Mouse (Mus musculus): Measurements from ENCODE around the gene Maml2.

The Maml2 gene

DNA sequence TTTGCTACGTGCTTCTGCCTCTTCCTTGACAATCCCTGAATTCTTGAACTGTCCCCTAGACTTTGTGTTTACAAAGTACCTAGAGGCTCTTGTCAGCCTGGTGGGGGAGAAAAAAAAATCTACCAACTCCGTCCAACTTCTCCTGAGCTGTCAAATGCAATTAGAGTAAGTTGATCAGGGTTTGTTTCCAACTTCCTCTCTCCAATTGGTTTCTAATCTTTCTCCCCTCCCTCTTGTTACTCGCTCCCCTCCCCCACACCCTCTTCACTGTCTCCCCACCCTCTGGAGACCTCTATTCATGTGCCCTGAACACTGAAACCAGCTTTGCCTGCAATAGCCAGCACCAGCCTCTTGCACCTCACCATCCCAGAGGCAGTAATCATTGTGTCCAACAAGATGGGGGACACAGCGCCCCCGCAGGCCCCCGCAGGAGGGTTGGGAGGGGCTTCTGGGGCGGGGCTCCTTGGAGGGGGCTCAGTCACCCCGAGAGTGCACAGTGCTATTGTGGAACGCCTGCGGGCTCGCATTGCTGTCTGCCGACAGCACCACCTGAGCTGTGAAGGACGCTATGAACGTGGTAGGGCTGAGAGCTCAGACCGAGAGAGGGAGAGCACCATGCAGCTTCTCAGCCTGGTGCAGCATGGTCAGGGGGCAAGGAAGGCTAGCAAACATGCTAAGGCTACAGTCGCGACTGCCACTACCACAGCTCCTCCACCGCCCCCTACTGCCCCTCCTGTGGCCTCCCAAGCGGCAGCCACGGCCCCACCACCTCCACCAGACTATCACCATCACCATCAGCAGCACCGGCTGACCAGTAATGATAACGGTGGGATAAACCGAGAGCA is at the start of gene Maml2:
TSS of gene Maml2 (plus strand) at position 290 of the 845 bp plus-strand sequence.
- H3K36me3 ChIP-seq (ENCODE audit: insufficient read depth, low read length): no peaks in the 10 kb centered on the region
- no peaks in the 10 kb centered on the region for H3K9me3 ChIP-seq (ENCODE audit: low read length)
- TF ChIP-seq CTCF (conservative IDR thresholded peaks at IDR 0.05; ENCODE audit: low read length) (no peak), NANOG (IDR thresholded peaks at IDR 0.05; ENCODE audit: borderline replicate concordance, low read length) (no peak), POU5F1 (IDR thresholded peaks at IDR 0.05; ENCODE audit: borderline replicate concordance, low read length) (no peak)
- peaks cover 28% of the 10 kb centered on the region for H3K4me1 ChIP-seq (replicated peaks; ENCODE audit: low read depth, low read length)
- H3K4me3 ChIP-seq (replicated peaks; ENCODE audit: low read length): peak within 1 kb of the TSS; percentile 67
- peaks cover 71% of the 10 kb centered on the region for H3K27me3 ChIP-seq (ENCODE audit: insufficient read depth, low read length)

DNA sequence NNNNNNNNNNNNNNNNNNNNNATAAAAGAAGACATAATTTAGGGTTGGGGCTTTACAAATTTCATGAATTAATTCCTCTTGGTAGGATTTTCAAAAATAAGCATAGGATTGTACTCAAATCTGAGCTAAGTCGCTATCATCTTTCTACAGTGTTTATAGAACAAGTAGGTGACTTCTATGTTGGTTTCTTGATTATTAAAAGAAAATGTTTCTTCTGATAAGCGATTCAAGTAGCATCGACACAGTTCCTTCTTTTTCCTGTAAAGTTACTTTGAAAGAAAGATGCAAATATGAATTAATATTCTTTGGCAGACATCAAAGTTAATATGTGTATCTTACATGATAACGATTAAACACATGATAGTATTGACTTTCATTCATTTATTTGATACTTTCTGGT is 49.7 kb upstream of the Maml2 start:
- Histone ChIP-seq H3K4me3 (replicated peaks; ENCODE audit: low read length) (no peak overlapping the region), H3K36me3 (ENCODE audit: insufficient read depth, low read length) (no peaks in the 10 kb centered on the region), H3K4me1 (replicated peaks; ENCODE audit: low read depth, low read length) (peaks cover 21% of the 10 kb centered on the region), H3K27me3 (ENCODE audit: insufficient read depth, low read length) (no peaks in the 10 kb centered on the region), H3K9me3 (ENCODE audit: low read length) (no peaks in the 10 kb centered on the region)
- TF ChIP-seq NANOG (IDR thresholded peaks at IDR 0.05; ENCODE audit: borderline replicate concordance, low read length) (no peak), POU5F1 (IDR thresholded peaks at IDR 0.05; ENCODE audit: borderline replicate concordance, low read length) (no peak), CTCF (conservative IDR thresholded peaks at IDR 0.05; ENCODE audit: low read length) (no peak)

DNA sequence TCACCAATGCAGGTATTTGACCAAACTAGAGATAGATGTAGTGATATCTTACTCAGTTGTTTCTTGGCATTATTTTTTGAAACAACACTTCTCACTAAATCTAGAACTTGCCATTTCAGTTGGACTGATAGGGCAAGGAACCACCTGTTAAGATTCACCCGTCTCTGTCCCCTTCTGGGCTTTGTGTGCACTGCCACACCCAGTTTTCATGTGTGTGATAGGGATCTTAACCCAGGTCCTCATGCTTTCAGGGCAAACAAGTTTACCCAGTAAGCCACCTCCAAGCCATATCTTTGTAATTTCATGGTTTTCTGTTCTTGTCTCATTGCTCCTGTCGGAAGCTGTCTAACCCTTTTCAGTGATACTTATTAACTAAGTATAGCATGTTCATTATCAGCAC is 46.5 kb upstream of the Maml2 start:
- no peaks in the 10 kb centered on the region for H3K9me3 ChIP-seq (ENCODE audit: low read length)
- no peaks in the 10 kb centered on the region for H3K36me3 ChIP-seq (ENCODE audit: insufficient read depth, low read length)
- no peak overlapping the region for H3K4me3 ChIP-seq (replicated peaks; ENCODE audit: low read length)
- peaks cover 9% of the 10 kb centered on the region for H3K4me1 ChIP-seq (replicated peaks; ENCODE audit: low read depth, low read length)
- H3K27me3 ChIP-seq (ENCODE audit: insufficient read depth, low read length): no peaks in the 10 kb centered on the region
- TF ChIP-seq NANOG (IDR thresholded peaks at IDR 0.05; ENCODE audit: borderline replicate concordance, low read length) (no peak), CTCF (conservative IDR thresholded peaks at IDR 0.05; ENCODE audit: low read length) (no peak), POU5F1 (IDR thresholded peaks at IDR 0.05; ENCODE audit: borderline replicate concordance, low read length) (no peak)

DNA sequence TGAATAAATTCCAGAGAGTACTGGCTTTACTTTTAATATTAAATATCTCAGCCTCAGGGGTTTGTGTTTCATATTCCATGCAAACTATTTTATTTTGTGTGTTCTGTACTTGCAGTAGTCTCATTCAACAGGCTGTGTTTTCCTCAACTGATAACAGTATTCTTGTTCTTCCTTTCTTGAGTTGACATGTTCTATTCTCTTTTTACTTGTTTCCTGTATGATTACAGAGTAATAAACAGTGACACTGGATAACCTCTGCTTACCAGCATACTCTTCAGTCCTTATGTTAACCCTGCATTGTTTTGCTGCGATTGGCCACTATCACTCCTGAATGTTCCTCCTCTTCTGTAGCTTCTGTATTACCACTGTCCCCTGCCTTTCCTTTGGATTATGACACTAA is 41.0 kb upstream of the Maml2 start:
- TF ChIP-seq POU5F1 (IDR thresholded peaks at IDR 0.05; ENCODE audit: borderline replicate concordance, low read length): no peak
- TF ChIP-seq NANOG (IDR thresholded peaks at IDR 0.05; ENCODE audit: borderline replicate concordance, low read length): no peak
- TF ChIP-seq CTCF (conservative IDR thresholded peaks at IDR 0.05; ENCODE audit: low read length): no peak
- no peaks in the 10 kb centered on the region for H3K4me1 ChIP-seq (replicated peaks; ENCODE audit: low read depth, low read length)
- no peaks in the 10 kb centered on the region for H3K36me3 ChIP-seq (ENCODE audit: insufficient read depth, low read length)
- no peak overlapping the region for H3K4me3 ChIP-seq (replicated peaks; ENCODE audit: low read length)
- no peaks in the 10 kb centered on the region for H3K9me3 ChIP-seq (ENCODE audit: low read length)
- no peaks in the 10 kb centered on the region for H3K27me3 ChIP-seq (ENCODE audit: insufficient read depth, low read length)

DNA sequence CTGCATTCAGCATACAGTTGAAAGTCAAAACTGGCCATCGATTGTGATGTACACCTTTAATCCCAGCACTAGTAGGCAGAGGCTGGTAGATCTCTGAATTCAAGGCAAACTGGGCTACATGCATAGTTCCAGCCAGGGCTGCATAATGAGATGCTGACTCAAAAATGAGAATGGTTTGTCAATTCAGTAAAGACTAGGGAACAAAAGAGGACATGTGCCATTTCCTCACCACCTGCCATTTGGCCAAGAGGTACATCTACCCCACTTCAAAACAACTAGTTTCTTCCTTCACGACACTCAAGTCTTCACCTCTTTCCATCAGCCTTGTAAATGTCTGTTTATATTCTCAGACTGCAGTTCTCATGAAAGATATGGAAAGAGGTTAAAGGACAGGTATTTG is 39.6 kb upstream of the Maml2 start:
- TF ChIP-seq NANOG (IDR thresholded peaks at IDR 0.05; ENCODE audit: borderline replicate concordance, low read length) (no peak), CTCF (conservative IDR thresholded peaks at IDR 0.05; ENCODE audit: low read length) (no peak), POU5F1 (IDR thresholded peaks at IDR 0.05; ENCODE audit: borderline replicate concordance, low read length) (no peak)
- H3K4me3 ChIP-seq (replicated peaks; ENCODE audit: low read length): no peak overlapping the region
- H3K9me3 ChIP-seq (ENCODE audit: low read length): no peaks in the 10 kb centered on the region

DNA sequence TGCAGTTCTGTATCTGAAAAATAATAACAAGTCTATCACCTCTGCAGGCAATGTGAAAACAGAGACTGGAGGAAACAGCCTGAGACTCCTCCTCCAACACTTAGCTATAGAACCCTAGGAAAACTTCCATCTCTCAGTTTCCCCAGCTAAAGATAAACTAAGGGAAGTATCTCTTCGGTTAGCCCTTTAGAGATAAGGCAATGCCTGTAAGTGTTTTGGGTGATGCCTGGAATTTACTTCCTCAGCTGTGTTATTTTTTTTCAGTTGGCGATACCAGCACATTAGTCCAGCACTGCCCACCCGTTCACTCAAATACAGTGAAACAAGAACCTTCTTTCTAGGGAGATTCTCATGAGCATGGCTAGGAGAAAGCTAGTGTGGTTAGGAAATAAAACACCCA is 36.8 kb upstream of the Maml2 start:
- H3K4me3 ChIP-seq (replicated peaks; ENCODE audit: low read length): no peak overlapping the region
- no peaks in the 10 kb centered on the region for H3K9me3 ChIP-seq (ENCODE audit: low read length)
- TF ChIP-seq NANOG (IDR thresholded peaks at IDR 0.05; ENCODE audit: borderline replicate concordance, low read length) (no peak), POU5F1 (IDR thresholded peaks at IDR 0.05; ENCODE audit: borderline replicate concordance, low read length) (no peak), CTCF (conservative IDR thresholded peaks at IDR 0.05; ENCODE audit: low read length) (no peak)
- no peaks in the 10 kb centered on the region for H3K27me3 ChIP-seq (ENCODE audit: insufficient read depth, low read length)
- no peaks in the 10 kb centered on the region for H3K36me3 ChIP-seq (ENCODE audit: insufficient read depth, low read length)
- H3K4me1 ChIP-seq (replicated peaks; ENCODE audit: low read depth, low read length): peaks cover 11% of the 10 kb centered on the region

More for the DNA sequence above, 39.6 kb upstream of the Maml2 start:
- no peaks in the 10 kb centered on the region for H3K4me1 ChIP-seq (replicated peaks; ENCODE audit: low read depth, low read length)
- no peaks in the 10 kb centered on the region for H3K27me3 ChIP-seq (ENCODE audit: insufficient read depth, low read length)
- no peaks in the 10 kb centered on the region for H3K36me3 ChIP-seq (ENCODE audit: insufficient read depth, low read length)

DNA sequence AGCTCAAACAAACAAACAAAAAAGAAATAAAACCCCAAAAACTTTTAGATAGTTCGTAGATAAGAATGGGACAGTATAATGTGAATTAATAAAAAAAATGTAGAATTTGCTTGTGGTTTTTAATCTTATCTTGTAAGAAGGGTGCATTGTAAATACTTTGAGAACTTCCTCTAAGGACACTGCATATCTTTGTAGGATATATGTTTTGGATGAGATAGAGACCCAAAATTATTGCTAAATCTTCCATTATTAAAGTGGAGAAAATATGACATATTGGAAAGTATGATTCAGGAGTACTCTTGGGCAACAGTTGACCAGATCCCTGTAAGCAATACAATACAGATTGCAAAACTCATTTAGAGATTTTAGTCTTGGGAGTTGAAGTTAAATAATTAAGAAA is 24.5 kb upstream of the Maml2 start:
- Histone ChIP-seq H3K27me3 (ENCODE audit: insufficient read depth, low read length) (no peaks in the 10 kb centered on the region), H3K9me3 (ENCODE audit: low read length) (no peaks in the 10 kb centered on the region)
- TF ChIP-seq CTCF (conservative IDR thresholded peaks at IDR 0.05; ENCODE audit: low read length) (no peak), NANOG (IDR thresholded peaks at IDR 0.05; ENCODE audit: borderline replicate concordance, low read length) (no peak), POU5F1 (IDR thresholded peaks at IDR 0.05; ENCODE audit: borderline replicate concordance, low read length) (no peak)

DNA sequence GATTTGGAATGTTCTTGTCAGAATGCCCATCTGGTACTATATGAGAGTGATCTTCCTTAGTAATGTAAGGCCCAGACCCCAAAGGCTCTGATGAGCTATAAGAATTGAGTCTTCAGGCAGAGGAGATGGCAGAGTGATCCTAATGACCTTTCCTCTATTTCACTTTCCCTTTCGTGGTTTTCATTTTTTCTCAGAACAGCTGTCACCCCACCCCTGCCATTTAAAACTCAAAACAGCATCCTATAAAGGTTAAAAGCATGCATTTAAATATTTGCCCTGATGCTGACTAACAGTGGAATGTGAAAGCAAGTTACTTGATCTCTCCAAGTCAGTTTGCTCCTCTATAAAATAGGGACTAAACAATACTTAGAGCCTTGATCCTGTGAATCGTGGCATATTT is 10.3 kb upstream of the Maml2 start:
- H3K36me3 ChIP-seq (ENCODE audit: insufficient read depth, low read length): no peaks in the 10 kb centered on the region
- no peak overlapping the region for H3K4me3 ChIP-seq (replicated peaks; ENCODE audit: low read length)
- no peaks in the 10 kb centered on the region for H3K4me1 ChIP-seq (replicated peaks; ENCODE audit: low read depth, low read length)
- TF ChIP-seq NANOG (IDR thresholded peaks at IDR 0.05; ENCODE audit: borderline replicate concordance, low read length) (no peak), CTCF (conservative IDR thresholded peaks at IDR 0.05; ENCODE audit: low read length) (no peak), POU5F1 (IDR thresholded peaks at IDR 0.05; ENCODE audit: borderline replicate concordance, low read length) (no peak)
- no peaks in the 10 kb centered on the region for H3K9me3 ChIP-seq (ENCODE audit: low read length)
- H3K27me3 ChIP-seq (ENCODE audit: insufficient read depth, low read length): no peaks in the 10 kb centered on the region

More for the DNA sequence above, 24.5 kb upstream of the Maml2 start:
- Histone ChIP-seq H3K4me1 (replicated peaks; ENCODE audit: low read depth, low read length) (no peaks in the 10 kb centered on the region), H3K4me3 (replicated peaks; ENCODE audit: low read length) (no peak overlapping the region), H3K36me3 (ENCODE audit: insufficient read depth, low read length) (no peaks in the 10 kb centered on the region)

Measured in E14TG2a.4 (cell line).